Mouse (Mus musculus) duodenum, adult 2 months (tissue): ENCODE results near the gene Vmn1r25. TPM values are rescaled to one million over a fixed set of nuclear protein-coding genes. Genes with fewer than 3 reads are reported as not detected.

Experiments
- polyA plus RNA-seq: library from polyadenylated mRNA; depleted of rRNA; stranded (reverse); fragments of >200 nt; gene quantifications from 2 replicates; pipeline ENCODE4 v1.2.3, GENCODE M21; 2012; ENCODE audit warnings: low replicate concordance; rRNA removed

Gene Vmn1r25
- polyA plus RNA-seq, result not detected in 2 replicates

DNA sequence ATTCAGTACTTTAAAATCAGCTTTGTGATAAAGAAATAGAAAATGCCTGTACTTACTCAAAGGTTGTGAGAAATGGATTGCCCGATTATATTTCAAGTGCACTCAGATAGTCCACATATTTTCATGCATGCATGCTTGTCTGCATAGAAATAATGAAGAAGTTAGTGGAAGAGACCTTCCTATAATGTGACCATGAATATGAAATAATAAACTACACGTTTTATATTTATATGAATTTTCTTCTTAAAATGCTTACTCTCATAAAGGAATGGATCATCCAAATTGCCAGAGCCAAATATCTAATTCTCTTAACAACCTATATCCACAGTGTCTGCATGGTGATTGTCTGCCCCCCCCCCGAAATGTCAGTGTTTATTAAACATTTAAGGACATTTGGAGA is at the start of gene Vmn1r25:
TSS of gene Vmn1r25 (minus strand) at position 101 of the 400 bp plus-strand sequence.

DNA sequence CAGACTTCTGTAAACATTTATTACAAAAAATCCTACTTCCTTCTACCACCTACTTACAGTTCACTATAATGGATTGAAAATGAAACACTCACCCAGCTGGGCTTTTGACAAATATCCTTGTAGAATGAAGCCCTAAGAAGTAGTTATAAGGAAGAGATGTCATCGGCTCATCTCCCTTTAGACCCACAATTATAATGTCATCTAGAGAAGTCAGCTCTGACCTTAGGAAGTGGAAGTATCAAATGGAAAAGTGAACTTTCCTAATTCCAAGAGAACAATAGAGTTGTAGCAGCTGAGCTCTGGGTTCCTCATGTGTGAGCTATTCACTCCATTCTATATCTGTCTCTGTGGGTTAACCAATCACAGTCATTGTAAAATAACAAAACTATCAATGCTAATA is 34.4 kb upstream of the Vmn1r25 start, which contains the start of gene Vmn1r26:
TSS of gene Vmn1r26 (minus strand) at position 101 of the 400 bp plus-strand sequence.

DNA sequence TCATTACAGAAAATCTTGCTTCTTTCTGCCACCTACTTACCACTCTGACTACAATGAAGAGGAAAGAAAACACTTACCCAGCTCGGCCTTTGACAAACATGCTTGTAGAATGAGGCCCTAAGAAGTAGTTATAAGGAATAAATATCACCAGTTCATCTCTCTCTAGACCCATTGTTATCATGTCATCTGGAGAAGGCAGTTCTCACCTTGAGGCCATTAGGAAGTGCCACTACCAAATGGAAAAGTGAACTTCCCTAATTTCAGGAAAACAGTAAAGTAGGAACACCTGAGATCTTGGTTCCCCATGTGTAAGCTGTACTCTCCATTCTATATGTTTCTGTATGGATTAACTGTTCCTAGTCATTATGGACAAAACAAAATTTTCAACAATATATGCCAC is 19.2 kb downstream of the Vmn1r25 start, which contains the start of gene Vmn1r24:
TSS of gene Vmn1r24 (minus strand) at position 101 of the 400 bp plus-strand sequence.

Other genes starting within 250 kb of the Vmn1r25 start
- 5.6 and 6.7 TPM in 2 replicates for gene Vopp1, start 155.7 kb downstream of the Vmn1r25 start, polyA plus RNA-seq
- not detected in 2 replicates for gene Vmn1r21, start 130.5 kb downstream of the Vmn1r25 start, polyA plus RNA-seq
- gene Vmn1r22, start 72.8 kb downstream of the Vmn1r25 start, polyA plus RNA-seq, result not detected in 2 replicates
- not detected in 2 replicates for gene Vmn1r23, start 54.0 kb downstream of the Vmn1r25 start, polyA plus RNA-seq
- not detected in 2 replicates for gene Vmn1r24, start 19.3 kb downstream of the Vmn1r25 start, polyA plus RNA-seq
- gene Vmn1r26, start 34.3 kb upstream of the Vmn1r25 start, polyA plus RNA-seq, result not detected in 2 replicates
- not detected in 2 replicates for gene Vmn1r27, start 238.0 kb upstream of the Vmn1r25 start, polyA plus RNA-seq